Mouse (Mus musculus): ENCODE measurements around the gene Bnip3. TPM values are rescaled to one million over a fixed set of nuclear protein-coding genes. Genes with fewer than 3 reads are reported as not detected.

The Bnip3 gene
- polyA plus RNA-seq (2012; rRNA removed) = 54.0 and 59.0 TPM in 2 replicates

GRCm38 (mm10) chr7:138909277-138910192 lies at the start of gene Bnip3:
Gene Bnip3, minus strand, starts transcription at chr7:138909519.

GRCm38 (mm10) chr7:138940612-138941461 lies 31.5 kb upstream of the Bnip3 start, which contains the start of gene Jakmip3:
Gene Jakmip3, plus strand, starts transcription at chr7:138940730.

GRCm38 (mm10) chr7:138845544-138846391 lies 63.6 kb downstream of the Bnip3 start, which contains the start of the genes Ppp2r2d and Mapk1ip1:
Gene Ppp2r2d, plus strand, starts transcription at chr7:138846079.
Gene Mapk1ip1, minus strand, starts transcription at chr7:138846273.

Other genes with a start within 250 kb of the Bnip3 start
- 87.0 and 92.3 TPM in 2 replicates for gene Ppp2r2d, start 63.4 kb downstream of the Bnip3 start, polyA plus RNA-seq (2012; rRNA removed)
- gene Mapk1ip1, start 63.2 kb downstream of the Bnip3 start, polyA plus RNA-seq (2012; rRNA removed) = 78.7 and 78.9 TPM in 2 replicates
- 27.8 and 29.9 TPM in 2 replicates for gene Jakmip3, start 31.2 kb upstream of the Bnip3 start, polyA plus RNA-seq (2012; rRNA removed)
- gene Dpysl4, start 176.5 kb upstream of the Bnip3 start, polyA plus RNA-seq (2012; rRNA removed) = 141 and 158 TPM in 2 replicates

Data from central nervous system, embryonic 18 days (tissue).